Mouse (Mus musculus) inflammation-experienced regulatory T-cells (primary cell): Measurements from ENCODE around the gene Armc9. TPM values are rescaled to one million over a fixed set of nuclear protein-coding genes. Genes with fewer than 3 reads are reported as not detected.

Experiments used
- polyA plus RNA-seq, 2 experiments: library from polyadenylated mRNA; unstranded; fragments of 100-300 nt; shearing (Covaris generic); gene quantifications; one replicate each; pipeline ENCODE4 v1.2.1; 2017

The Armc9 gene
- 10 to 100 TPM; 12.2 to 14.6 TPM for polyA plus RNA-seq

GRCm38 (mm10) chr1:86154133-86154823, at the start of gene Armc9:
Armc9 (plus strand) TSS chr1:86154780.

GRCm38 (mm10) chr1:86111779-86112178, 42.8 kb upstream of the Armc9 start, which contains the start of gene Htr2b:
Htr2b (minus strand) TSS chr1:86111970.

GRCm38 (mm10) chr1:86133337-86133736, 21.2 kb upstream of the Armc9 start, which contains the start of gene Gm21972:
Gm21972 (plus strand) TSS chr1:86133637.

GRCm38 (mm10) chr1:86302532-86302931, 148.0 kb downstream of the Armc9 start, which contains the start of gene B3gnt7:
B3gnt7 (plus strand) TSS chr1:86302832.

Other genes with a start within 250 kb of the Armc9 start
- 1 to 10 TPM in 1 of 2 experiments, under 1 TPM in 1; 0.31 to 5.3 TPM for gene 4933407L21Rik, start 226.3 kb upstream of the Armc9 start, polyA plus RNA-seq
- gene Gpr55, start 193.8 kb upstream of the Armc9 start, polyA plus RNA-seq, result 1 to 10 TPM in 1 of 2 experiments, under 1 TPM in 1; 0.54 to 7.9 TPM
- 1 to 10 TPM in 1 of 2 experiments, under 1 TPM in 1; 0.14 to 3.7 TPM for gene Spata3, start 138.0 kb upstream of the Armc9 start, polyA plus RNA-seq
- under 1 TPM in 1 of 2 experiments, not detected in 1; 0.75 TPM for gene 2810459M11Rik, start 108.9 kb upstream of the Armc9 start, polyA plus RNA-seq
- 10 to 100 TPM; 83.1 to 91.0 TPM for gene Psmd1, start 90.4 kb upstream of the Armc9 start, polyA plus RNA-seq
- under 1 TPM; 0.28 to 0.40 TPM for gene Htr2b, start 42.8 kb upstream of the Armc9 start, polyA plus RNA-seq
- not detected for gene Gm21972, start 21.1 kb upstream of the Armc9 start, polyA plus RNA-seq
- gene B3gnt7, start 148.1 kb downstream of the Armc9 start, polyA plus RNA-seq, result 1 to 10 TPM in 1 of 2 experiments, not detected in 1; 1.1 TPM
- gene Ncl, start 204.6 kb downstream of the Armc9 start, polyA plus RNA-seq, result 100 to 1,000 TPM; 377 to 419 TPM